ENCODE assay signal across 29 mouse cellular contexts in the genomic region with DNA sequence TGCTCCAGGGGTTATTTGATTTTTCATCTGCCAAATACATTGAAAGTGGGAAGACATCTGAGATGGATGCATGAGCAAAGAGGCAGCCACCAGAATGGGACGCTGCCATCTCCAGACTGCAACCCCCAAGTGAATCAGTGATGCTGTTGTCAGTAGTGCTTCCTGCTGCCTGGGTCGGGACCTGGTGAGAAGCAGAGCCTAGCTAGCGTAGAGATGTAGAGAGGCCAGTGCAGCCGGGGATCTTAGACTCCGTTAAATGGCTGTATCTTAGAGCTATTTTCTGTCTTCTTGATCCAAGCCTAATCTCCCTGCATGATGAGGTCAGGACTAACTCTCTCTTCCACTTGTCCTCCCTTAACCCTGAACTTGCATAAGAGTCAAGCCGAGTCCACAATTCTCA.
"Had no signal": no experiment of that assay in that cellular context is flagged by ENCODE, and none has a peak within 500 bp of the region (broad histone marks: within the 10 kb centered on the region; RNA-seq: fewer than 3 reads in every experiment).

No protein-coding gene starts in this region.

- H3K4me3 ChIP-seq: limb, embryonic 10.5 days; limb, embryonic 12.5 days; limb, embryonic 13.5 days; limb, embryonic 15.5 days; liver, embryonic 12.5 days; liver, embryonic 13.5 days; liver, embryonic 15.5 days; lung, embryonic 15.5 days; megakaryocyte, embryonic 14.5 days; midbrain, embryonic 10.5 days; midbrain, embryonic 12.5 days; midbrain, embryonic 13.5 days; midbrain, embryonic 15.5 days; myocyte; neural tube, embryonic 12.5 days; neural tube, embryonic 13.5 days had no signal

- H3K36me3 ChIP-seq: limb, embryonic 10.5 days; limb, embryonic 12.5 days; limb, embryonic 13.5 days; limb, embryonic 15.5 days; liver, embryonic 12.5 days; liver, embryonic 13.5 days; liver, embryonic 15.5 days; lung, embryonic 15.5 days; midbrain, embryonic 10.5 days; midbrain, embryonic 12.5 days; midbrain, embryonic 13.5 days; midbrain, embryonic 15.5 days; neural tube, embryonic 12.5 days; neural tube, embryonic 13.5 days had no signal

- DNase-seq: left cerebral cortex, postnatal 4 days; liver; liver, embryonic 13.5 days; liver, postnatal 0 days; lung, adult 18-20 months; lung, adult 2 months; lung, embryonic 14.5 days; lung, postnatal 10 days; lung, postnatal 14 days; lung, postnatal 36 days; lung, postnatal 4 days; midbrain, embryonic 14.5 days had no signal

- H3K27ac ChIP-seq: limb, embryonic 10.5 days; limb, embryonic 12.5 days; limb, embryonic 13.5 days; limb, embryonic 15.5 days; liver, embryonic 12.5 days; liver, embryonic 13.5 days; liver, embryonic 14.5 days; liver, embryonic 15.5 days; lung, embryonic 15.5 days; macrophage; midbrain, embryonic 10.5 days; midbrain, embryonic 12.5 days; midbrain, embryonic 13.5 days; midbrain, embryonic 15.5 days; neural tube, embryonic 12.5 days; neural tube, embryonic 13.5 days had no signal

- H3K27me3 ChIP-seq: limb, embryonic 12.5 days; limb, embryonic 13.5 days; limb, embryonic 15.5 days; liver, embryonic 12.5 days; liver, embryonic 13.5 days; liver, embryonic 15.5 days; lung, embryonic 15.5 days; midbrain, embryonic 12.5 days; midbrain, embryonic 13.5 days; midbrain, embryonic 15.5 days; neural tube, embryonic 12.5 days had no signal

- H3K4me1 ChIP-seq: limb, embryonic 10.5 days; limb, embryonic 12.5 days; limb, embryonic 13.5 days; limb, embryonic 15.5 days; liver, embryonic 12.5 days; liver, embryonic 13.5 days; liver, embryonic 15.5 days; megakaryocyte, embryonic 14.5 days had no signal
